Mouse (Mus musculus) MEL (cell line): ENCODE measurements around the gene Ssh2. TPM values are rescaled to one million over a fixed set of nuclear protein-coding genes. Genes with fewer than 3 reads are reported as not detected.

ENCODE experiments used
- DNase-seq: peaks from one replicate; pipeline ENCODE4 v3.0.0; 2011; ENCODE audit warnings: low read depth, low spot score
- H3K27ac ChIP-seq: 2 replicates; pipeline ENCODE4 v1.5.1; 2012; ENCODE audit warnings: low read depth, mild to moderate bottlenecking, control low read depth, low read length, moderate library complexity; ENCODE audit not compliant: control insufficient read depth
- H3K27me3 ChIP-seq, 2 experiments: fragments of 150-350 bp in 1 of 2; sonication (generic) in 1 of 2; 2 replicates each; pipeline ENCODE4 v1.6.1; 2012; ENCODE audit warnings: low read length in 2 of 2, mild to moderate bottlenecking in 2 of 2, improper control_type of control experiment in 1 of 2, moderate library complexity in 1 of 2; ENCODE audit not compliant: insufficient read depth in 2 of 2, control insufficient read depth in 1 of 2
- H3K36me3 ChIP-seq, 2 experiments: 2 replicates each; pipeline ENCODE4 v1.6.1; 2012 to 2014; ENCODE audit warnings: low read length in 2 of 2, improper control_type of control experiment in 1 of 2, inconsistent platforms in 1 of 2, mild to moderate bottlenecking in 1 of 2; ENCODE audit not compliant: insufficient read depth in 2 of 2, control insufficient read depth in 1 of 2
- H3K4me1 ChIP-seq, 2 experiments: fragments of 150-350 bp in 1 of 2; sonication (generic) in 1 of 2; 2 replicates each; pipeline ENCODE4 v1.6.1; 2012; ENCODE audit warnings: low read length in 2 of 2, improper control_type of control experiment in 1 of 2, mild to moderate bottlenecking in 1 of 2; ENCODE audit not compliant: insufficient read depth in 2 of 2, control insufficient read depth in 1 of 2
- H3K4me3 ChIP-seq, 2 experiments: fragments of 150-350 bp in 1 of 2; sonication (generic) in 1 of 2; 2 replicates each; pipeline ENCODE4 v1.5.1; 2012; ENCODE audit warnings: low read depth in 2 of 2, low read length in 2 of 2, mild to moderate bottlenecking in 2 of 2, moderate library complexity in 2 of 2, control low read depth in 1 of 2, improper control_type of control experiment in 1 of 2; ENCODE audit not compliant: control insufficient read depth in 1 of 2, insufficient read depth in 1 of 2
- H3K79me2 ChIP-seq: 2 replicates; pipeline ENCODE4 v1.6.1; 2012; ENCODE audit warnings: mild to moderate bottlenecking, low read length, moderate library complexity; ENCODE audit not compliant: control insufficient read depth, poor library complexity, insufficient read depth
- H3K9ac ChIP-seq: 2 replicates; pipeline ENCODE4 v1.6.1; 2012; ENCODE audit warnings: low read depth, mild to moderate bottlenecking, control low read depth, low read length, moderate library complexity; ENCODE audit not compliant: control insufficient read depth, poor library complexity, severe bottlenecking
- H3K9me3 ChIP-seq: fragments of 150-350 bp; sonication (generic); replicated peaks from 2 replicates; pipeline ENCODE4 v1.6.1; 2012; ENCODE audit warnings: mild to moderate bottlenecking, low read length, improper control_type of control experiment, moderate library complexity; ENCODE audit not compliant: insufficient read depth
- CHD1 ChIP-seq: IDR thresholded peaks from 2 replicates; pipeline ENCODE4 v1.6.1; 2012; ENCODE audit warnings: low read depth, mild to moderate bottlenecking, inconsistent platforms, low read length, improper control_type of control experiment
- CHD2 ChIP-seq: IDR thresholded peaks from 2 replicates; pipeline ENCODE4 v1.6.1; 2011; ENCODE audit warnings: low read length, improper control_type of control experiment
- CTCF ChIP-seq, 3 experiments: IDR thresholded peaks in 2 of 3; conservative IDR thresholded peaks in 1 of 3; 2 replicates each; pipeline ENCODE4 v1.5.1; 2011 to 2012; ENCODE audit warnings: low read length in 3 of 3, low read depth in 2 of 3, mild to moderate bottlenecking in 2 of 3, improper control_type of control experiment in 1 of 3, inconsistent platforms in 1 of 3, mixed read lengths in 1 of 3, moderate library complexity in 1 of 3; ENCODE audit not compliant: control insufficient read depth in 1 of 3, insufficient read depth in 1 of 3, poor library complexity in 1 of 3, severe bottlenecking in 1 of 3
- E2F4 ChIP-seq: IDR thresholded peaks from 2 replicates; pipeline ENCODE4 v1.6.1; 2011; ENCODE audit warnings: low read depth, low read length, improper control_type of control experiment, borderline replicate concordance
- ELF1 ChIP-seq: IDR thresholded peaks from 2 replicates; pipeline ENCODE4 v1.6.1; 2014; ENCODE audit warnings: low read depth, mild to moderate bottlenecking, inconsistent platforms, low read length, improper control_type of control experiment, moderate library complexity
- ETS1 ChIP-seq: IDR thresholded peaks from 2 replicates; pipeline ENCODE4 v1.6.1; 2012; ENCODE audit warnings: low read depth, mild to moderate bottlenecking, inconsistent platforms, low read length, improper control_type of control experiment, moderate library complexity
- GABPA ChIP-seq: IDR thresholded peaks from 2 replicates; pipeline ENCODE4 v1.6.1; 2012; ENCODE audit warnings: low read depth, mild to moderate bottlenecking, inconsistent platforms, low read length, improper control_type of control experiment, moderate library complexity
- GATA1 ChIP-seq: IDR thresholded peaks from 2 replicates; pipeline ENCODE4 v1.6.1; 2011; ENCODE audit warnings: low read depth, low read length, improper control_type of control experiment
- HCFC1 ChIP-seq: IDR thresholded peaks from 2 replicates; pipeline ENCODE4 v1.6.1; 2012; ENCODE audit warnings: low read depth, mild to moderate bottlenecking, inconsistent platforms, low read length, improper control_type of control experiment, moderate library complexity
- KAT2A ChIP-seq: conservative IDR thresholded peaks from 2 replicates; pipeline ENCODE4 v1.6.1; 2012; ENCODE audit warnings: low read depth, low read length, improper control_type of control experiment, inconsistent platforms
- MAX ChIP-seq: IDR thresholded peaks from 2 replicates; pipeline ENCODE4 v1.6.1; 2011; ENCODE audit warnings: low read length, improper control_type of control experiment
- MAZ ChIP-seq: IDR thresholded peaks from 2 replicates; pipeline ENCODE4 v1.6.1; 2012; ENCODE audit warnings: low read depth, mild to moderate bottlenecking, inconsistent platforms, low read length, improper control_type of control experiment
- MEF2A ChIP-seq: IDR thresholded peaks from 2 replicates; pipeline ENCODE4 v1.6.1; 2014; ENCODE audit warnings: low read depth, mild to moderate bottlenecking, inconsistent platforms, low read length, improper control_type of control experiment; ENCODE audit not compliant: poor library complexity, insufficient replicate concordance, severe bottlenecking; ENCODE audit errors: extremely low read depth
- MXI1 ChIP-seq: IDR thresholded peaks from 2 replicates; pipeline ENCODE4 v1.6.1; 2011; ENCODE audit warnings: mild to moderate bottlenecking, low read depth, low read length, improper control_type of control experiment
- MYB ChIP-seq: IDR thresholded peaks from 2 replicates; pipeline ENCODE4 v1.6.1; 2011; ENCODE audit warnings: mild to moderate bottlenecking, low read depth, low read length, improper control_type of control experiment
- MYC ChIP-seq: IDR thresholded peaks from 2 replicates; pipeline ENCODE4 v1.6.1; 2011; ENCODE audit warnings: low read depth, mild to moderate bottlenecking, low read length, improper control_type of control experiment, moderate library complexity
- NRF1 ChIP-seq: IDR thresholded peaks from 2 replicates; pipeline ENCODE4 v1.6.1; 2014; ENCODE audit warnings: low read depth, mild to moderate bottlenecking, inconsistent platforms, low read length, improper control_type of control experiment, moderate library complexity; ENCODE audit not compliant: poor library complexity, insufficient read depth, severe bottlenecking
- POLR2AphosphoS2 ChIP-seq: IDR thresholded peaks from 2 replicates; pipeline ENCODE4 v1.6.1; 2011; ENCODE audit warnings: low read length, improper control_type of control experiment
- POLR2AphosphoS5 ChIP-seq: IDR thresholded peaks from 2 replicates; pipeline ENCODE4 v1.6.1; 2012; ENCODE audit warnings: low read depth, borderline replicate concordance, mild to moderate bottlenecking, inconsistent platforms, low read length, moderate library complexity, mixed read lengths
- RAD21 ChIP-seq: IDR thresholded peaks from 2 replicates; pipeline ENCODE4 v1.6.1; 2011; ENCODE audit warnings: mild to moderate bottlenecking, low read depth, low read length, improper control_type of control experiment
- SMC3 ChIP-seq: IDR thresholded peaks from 2 replicates; pipeline ENCODE4 v1.6.1; 2011; ENCODE audit warnings: low read depth, low read length, improper control_type of control experiment
- TAL1 ChIP-seq: IDR thresholded peaks from 2 replicates; pipeline ENCODE4 v1.6.1; 2012; ENCODE audit warnings: mild to moderate bottlenecking, inconsistent platforms, low read length, moderate library complexity, mixed read lengths
- TBP ChIP-seq: IDR thresholded peaks from 2 replicates; pipeline ENCODE4 v1.8.0; 2011; ENCODE audit warnings: low read depth, low read length, improper control_type of control experiment
- UBTF ChIP-seq: IDR thresholded peaks from 2 replicates; pipeline ENCODE4 v1.6.1; 2012; ENCODE audit warnings: low read depth, mild to moderate bottlenecking, inconsistent platforms, low read length, improper control_type of control experiment, moderate library complexity, borderline replicate concordance; ENCODE audit not compliant: insufficient read depth
- USF1 ChIP-seq: IDR thresholded peaks from 2 replicates; pipeline ENCODE4 v1.6.1; 2014; ENCODE audit warnings: low read depth, mild to moderate bottlenecking, inconsistent platforms, low read length, improper control_type of control experiment, moderate library complexity
- USF2 ChIP-seq, 2 experiments: IDR thresholded peaks; 2 replicates each; pipeline ENCODE4 v1.6.1; 2011 to 2012; ENCODE audit warnings: improper control_type of control experiment in 2 of 2, low read length in 2 of 2, borderline replicate concordance in 1 of 2, inconsistent platforms in 1 of 2, low read depth in 1 of 2, mild to moderate bottlenecking in 1 of 2; ENCODE audit not compliant: insufficient read depth in 1 of 2
- ZC3H11A ChIP-seq: IDR thresholded peaks from 2 replicates; pipeline ENCODE4 v1.6.1; 2012; ENCODE audit warnings: low read depth, mild to moderate bottlenecking, inconsistent platforms, low read length, improper control_type of control experiment
- ZKSCAN1 ChIP-seq: IDR thresholded peaks from 2 replicates; pipeline ENCODE4 v1.6.1; 2012; ENCODE audit warnings: low read depth, mild to moderate bottlenecking, inconsistent platforms, low read length, improper control_type of control experiment, moderate library complexity
- ZMIZ1 ChIP-seq: IDR thresholded peaks from 2 replicates; pipeline ENCODE4 v1.6.1; 2012; ENCODE audit warnings: low read depth, mild to moderate bottlenecking, inconsistent platforms, low read length, improper control_type of control experiment, moderate library complexity
- ZNF384 ChIP-seq: IDR thresholded peaks from 2 replicates; pipeline ENCODE4 v1.6.1; 2012; ENCODE audit warnings: low read depth, mild to moderate bottlenecking, inconsistent platforms, low read length, improper control_type of control experiment
- polyA plus RNA-seq, 2 experiments: library from polyadenylated mRNA; stranded (reverse) in 1 of 2; unstranded in 1 of 2; fragments of >175 nt in 1 of 2; fragments of >200 nt in 1 of 2; gene quantifications; 2 replicates each; pipeline versions ENCODE4 v1.2.1 to v1.2.4; 2012; ENCODE audit warnings: low replicate concordance in 2 of 2, low read depth in 1 of 2; ENCODE audit not compliant: insufficient read length in 2 of 2, insufficient read depth in 1 of 2, missing spikeins in 1 of 2
- total RNA-seq: library from RNA; depleted of rRNA; stranded (reverse); fragments of 300-350 nt; gene quantifications from 2 replicates; pipeline ENCODE4 v1.2.3, GENCODE M21; 2012

Gene Ssh2
- total and polyA plus RNA-seq, 3 experiments = 6.3 to 29.2 (median 16.5) TPM

- TF ChIP-seq MYB (no peak), ELF1 (no peak), ETS1 (peak; percentile 61; the same call in 1 of the 2 replicates), MAX (no peak), TBP (no peak), CHD2 (no peak), ZMIZ1 (no peak; the same call in 1 of the 2 replicates), ZC3H11A (peak; percentile 91), POLR2AphosphoS5 (no peak), GABPA (peak; percentile 84), USF1 (peak; percentile 33; the same call in 1 of the 2 replicates)
Observed at GRCm38 (mm10) chr11:77446628-77447041, 230.5 kb downstream of the Ssh2 start (continued).

- no peak overlapping the region for H3K27ac ChIP-seq
Observed at GRCm38 (mm10) chr11:77449224-77449623, 233.1 kb downstream of the Ssh2 start.

GRCm38 (mm10) chr11:77451670-77452069 lies 235.6 kb downstream of the Ssh2 start:
- H3K9me3 ChIP-seq = no peaks in the 10 kb centered on the region
- DNase-seq = no peak
- H3K36me3 ChIP-seq = peaks cover 0 to 7% of the 10 kb centered on the region in 2 experiments; a peak in 3 of 4 replicates
- H3K4me3 ChIP-seq = no peak overlapping the region
- H3K9ac ChIP-seq = no peak overlapping the region
- H3K27me3 ChIP-seq = no peaks in the 10 kb centered on the region
- no peaks in the 10 kb centered on the region for H3K79me2 ChIP-seq
- no peak overlapping the region for H3K27ac ChIP-seq
- no peak for TF ChIP-seq USF2 (IDR thresholded peaks at IDR 0.05; ENCODE audit: borderline replicate concordance in 1 of 2, insufficient read depth in 1 of 2, low read depth in 1 of 2, low read length in 2 of 2)
- no peak for TF ChIP-seq ETS1
- TF ChIP-seq NRF1 = no peak
- TF ChIP-seq KAT2A = no peak
- no peak for TF ChIP-seq GABPA
- no peak for TF ChIP-seq CTCF (IDR thresholded peaks at IDR 0.05 in 2 of 3, conservative IDR thresholded peaks at IDR 0.05 in 1 of 3; ENCODE audit: control insufficient read depth in 1 of 3, insufficient read depth in 1 of 3, low read depth in 2 of 3, low read length in 3 of 3, poor library complexity in 1 of 3, severe bottlenecking in 1 of 3)
- TF ChIP-seq GATA1 = no peak
- TF ChIP-seq ZMIZ1 = no peak
- no peak for TF ChIP-seq MYB
- TF ChIP-seq ZKSCAN1 = no peak
- TF ChIP-seq HCFC1 = no peak
- TF ChIP-seq MYC = no peak
- no peak for TF ChIP-seq POLR2AphosphoS5
- TF ChIP-seq ZNF384 = no peak
- no peak for TF ChIP-seq TAL1
- H3K4me1 ChIP-seq = peaks cover 3 to 5% of the 10 kb centered on the region in 2 experiments

More at GRCm38 (mm10) chr11:77449224-77449623, 233.1 kb downstream of the Ssh2 start:
- Histone ChIP-seq H3K9ac (no peak overlapping the region), H3K4me1 (peaks cover 21 to 26% of the 10 kb centered on the region in 2 experiments), H3K9me3 (no peaks in the 10 kb centered on the region), H3K36me3 (peaks cover 0 to 29% of the 10 kb centered on the region in 2 experiments; a peak in 3 of 4 replicates), H3K27me3 (no peaks in the 10 kb centered on the region), H3K79me2 (no peaks in the 10 kb centered on the region), H3K4me3 (no peak overlapping the region)
- TF ChIP-seq UBTF = no peak
- TF ChIP-seq ZMIZ1 = no peak
- no peak for TF ChIP-seq CHD1
- TF ChIP-seq MXI1 = no peak
- TF ChIP-seq MYB = no peak
- no peak for TF ChIP-seq MAZ
- TF ChIP-seq ZC3H11A = no peak
- TF ChIP-seq RAD21 = no peak
- TF ChIP-seq MEF2A = no peak
- TF ChIP-seq CHD2 = no peak
- TF ChIP-seq KAT2A = no peak
- TF ChIP-seq SMC3 = no peak
- TF ChIP-seq TBP = no peak
- no peak for TF ChIP-seq E2F4
- TF ChIP-seq POLR2AphosphoS2 = no peak
- no peak for DNase-seq
